Mouse (Mus musculus): ENCODE measurements around the gene Trpc3. TPM values are rescaled to one million over a fixed set of nuclear protein-coding genes. Genes with fewer than 3 reads are reported as not detected.
"Not testable (repeated sequence)": the region's sequence is repeated elsewhere in the genome, so short reads cannot be mapped to it uniquely, and the experiment has no call there.

Gene Trpc3
- polyA plus RNA-seq, 1 experiment = 1.7 TPM

GRCm38 (mm10) chr3:36612687-36613086, 77.3 kb downstream of the Trpc3 start:
- DNase-seq (ENCODE audit: low read depth, low spot score) = no peak
- 8% methylated on average over 6 of the region's 6 CpGs for WGBS

- WGBS = 87% methylated on average over 7 of the region's 7 CpGs
- DNase-seq (ENCODE audit: low read depth, low spot score) = no peak
Measured at GRCm38 (mm10) chr3:36605894-36606783, 83.8 kb downstream of the Trpc3 start.

- DNase-seq (ENCODE audit: low read depth, low spot score) = not testable (repeated sequence)
Measured at GRCm38 (mm10) chr3:36599773-36600172, 90.2 kb downstream of the Trpc3 start.

GRCm38 (mm10) chr3:36598811-36599210, 91.2 kb downstream of the Trpc3 start:
- DNase-seq (ENCODE audit: low read depth, low spot score) = peak; percentile 64
- WGBS = 25% methylated on average over 3 of the region's 3 CpGs

More at GRCm38 (mm10) chr3:36599773-36600172, 90.2 kb downstream of the Trpc3 start:
- WGBS = 87% methylated on average over 9 of the region's 9 CpGs

- under 1% methylated on average over 60 of the region's 60 CpGs for WGBS
- peak; percentile 76 for DNase-seq (ENCODE audit: low read depth, low spot score)
Measured at GRCm38 (mm10) chr3:36571827-36572378, 118.1 kb downstream of the Trpc3 start, which contains the start of gene Ccna2. Ccna2 (minus strand) TSS chr3:36572150.

- DNase-seq (ENCODE audit: low read depth, low spot score) = no peak
- under 1% methylated on average over 46 of the region's 46 CpGs for WGBS
Measured at GRCm38 (mm10) chr3:36571361-36571826, 118.6 kb downstream of the Trpc3 start.

Other genes starting within 250 kb of the Trpc3 start
- gene Anxa5, start 214.3 kb downstream of the Trpc3 start, polyA plus RNA-seq (2012; rRNA removed) = 142 and 157 TPM in 2 replicates
- 0.73 and 0.95 TPM in 2 replicates for gene 1810062G17Rik, start 214.2 kb downstream of the Trpc3 start, polyA plus RNA-seq (2012; rRNA removed)
- gene Gm11549, start 168.4 kb downstream of the Trpc3 start, polyA plus RNA-seq (2012; rRNA removed) = 0.05 and 0.11 TPM in 2 replicates
- 14.5 and 14.9 TPM in 2 replicates for gene Exosc9, start 137.6 kb downstream of the Trpc3 start, polyA plus RNA-seq (2012; rRNA removed)
- 44.1 and 60.0 TPM in 2 replicates for gene Ccna2, start 118.0 kb downstream of the Trpc3 start, polyA plus RNA-seq (2012; rRNA removed)
- 0.77 and 1.2 TPM in 2 replicates for gene Bbs7, start 76.7 kb downstream of the Trpc3 start, polyA plus RNA-seq (2012; rRNA removed)
- 9.0 and 21.2 TPM in 2 replicates for gene 4932438A13Rik, start 172.9 kb upstream of the Trpc3 start, polyA plus RNA-seq (2012; rRNA removed)

All from large intestine, adult 2 months (tissue).